Mouse (Mus musculus) kidney, adult 9 months (tissue): ENCODE measurements around the gene Ipo8.

ENCODE experiments used
- DNase-seq: peaks from one replicate; pipeline ENCODE4 v3.0.0; 2022

Ipo8 gene

DNA sequence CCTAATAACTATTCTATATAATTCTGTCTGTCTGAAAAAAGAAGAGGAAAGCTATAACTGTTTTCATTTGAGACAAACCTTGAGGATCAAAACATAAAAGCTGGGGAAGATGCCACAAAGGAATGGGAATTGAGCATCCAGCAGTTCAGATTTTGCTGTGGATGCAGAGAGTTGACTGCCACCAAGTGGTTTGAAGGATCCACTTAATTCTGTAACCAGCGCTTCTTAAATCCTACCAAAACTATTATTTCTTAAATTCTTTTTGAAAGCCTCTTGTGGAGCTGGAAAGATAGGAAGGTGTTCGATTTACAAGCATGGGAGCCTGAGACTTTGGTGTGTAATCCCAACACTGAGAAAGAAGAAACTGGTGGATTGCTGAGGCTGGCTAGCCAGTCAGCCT is 79.9 kb downstream of the Ipo8 start:
- no peak for DNase-seq

DNA sequence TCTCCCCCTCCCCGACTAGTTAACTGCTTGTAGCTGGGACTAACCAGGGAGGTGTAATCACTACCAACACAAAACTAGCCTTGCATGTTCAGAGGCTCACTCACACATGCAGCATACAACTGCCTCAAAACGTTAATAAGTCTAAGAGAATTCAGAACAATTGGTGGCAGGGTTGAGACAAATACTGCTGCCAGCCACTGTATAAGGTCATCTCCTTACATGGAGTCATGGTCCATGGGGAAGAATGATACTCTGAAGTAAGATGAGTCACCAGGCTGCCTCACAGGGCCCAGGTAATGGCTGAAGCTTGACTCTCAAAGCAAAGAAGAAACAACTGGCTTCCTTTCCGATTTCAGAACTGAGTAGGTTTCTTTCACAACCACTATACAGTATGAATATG is 81.1 kb downstream of the Ipo8 start:
- DNase-seq, result no peak

DNA sequence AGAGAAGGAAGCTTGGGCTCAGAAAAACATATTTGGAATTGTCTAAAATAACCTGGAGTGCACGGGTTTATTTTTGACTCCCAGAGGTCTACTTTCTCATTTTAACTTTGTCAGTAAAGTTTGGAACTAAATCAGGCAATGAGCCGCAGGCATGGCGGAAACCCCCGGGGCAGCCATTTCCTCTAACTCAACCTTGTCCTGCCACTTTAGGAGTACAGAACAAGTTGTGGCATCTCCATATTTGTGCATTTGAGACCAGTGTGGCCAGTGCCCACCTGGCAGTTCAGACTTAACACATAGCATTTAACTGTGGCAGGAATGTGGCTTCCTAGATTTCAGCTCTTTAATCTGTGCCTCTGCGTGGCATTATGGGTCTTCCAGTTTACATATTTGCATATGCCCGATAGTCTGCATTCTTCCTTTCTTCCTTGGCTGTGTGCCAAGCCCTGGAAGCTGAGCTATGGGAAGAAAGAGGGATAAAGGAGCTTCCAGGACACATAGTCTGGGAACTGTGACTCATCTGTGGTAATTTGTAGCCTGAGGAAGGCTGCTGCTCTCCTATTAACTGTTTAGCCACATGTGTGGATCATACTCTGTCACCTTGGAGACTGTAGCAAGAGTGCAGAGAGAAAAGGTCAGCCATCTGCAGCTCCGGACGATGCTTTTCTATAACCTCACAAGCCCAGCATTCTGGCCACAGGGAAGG is 90.6 kb downstream of the Ipo8 start:
- no peak for DNase-seq

DNA sequence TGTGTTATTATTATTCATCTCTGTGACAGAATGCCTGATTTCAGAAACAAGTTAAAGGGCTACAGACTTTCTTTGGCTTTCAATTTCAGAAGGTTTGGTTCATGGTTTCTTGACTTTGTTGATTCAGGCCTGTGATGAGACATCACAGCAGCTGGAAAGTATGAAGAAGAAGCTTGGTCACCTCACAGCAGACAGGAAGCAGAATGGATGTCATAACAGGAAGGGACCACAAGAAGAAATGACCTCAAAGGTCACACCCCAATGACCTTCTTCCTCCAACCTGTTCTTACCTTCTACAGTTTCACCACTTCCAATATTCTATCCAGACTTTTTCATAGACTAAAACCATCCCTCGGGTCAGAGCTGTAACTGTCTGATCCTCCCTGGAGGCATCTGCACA is 94.9 kb downstream of the Ipo8 start:
- no peak for DNase-seq

DNA sequence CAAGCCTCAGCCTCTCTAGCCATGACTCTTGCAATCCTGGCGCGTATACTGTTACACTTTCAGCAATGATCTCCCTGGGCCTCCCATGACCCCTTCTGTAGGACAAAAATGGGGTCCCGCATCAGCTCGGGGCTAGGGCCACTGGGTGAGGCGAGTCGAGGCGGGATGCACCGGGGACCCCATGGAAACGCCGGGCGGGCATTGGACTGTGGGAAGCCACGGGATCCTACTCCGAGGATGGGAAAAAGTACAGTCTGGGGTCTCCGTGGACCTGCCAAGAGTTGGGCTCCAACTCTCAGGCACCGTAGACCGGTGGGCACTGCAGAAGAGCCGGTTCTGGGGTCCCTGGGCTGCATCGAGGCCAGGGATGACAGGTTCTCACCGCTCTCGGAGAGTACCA is 97.3 kb downstream of the Ipo8 start:
- DNase-seq, result no peak

DNA sequence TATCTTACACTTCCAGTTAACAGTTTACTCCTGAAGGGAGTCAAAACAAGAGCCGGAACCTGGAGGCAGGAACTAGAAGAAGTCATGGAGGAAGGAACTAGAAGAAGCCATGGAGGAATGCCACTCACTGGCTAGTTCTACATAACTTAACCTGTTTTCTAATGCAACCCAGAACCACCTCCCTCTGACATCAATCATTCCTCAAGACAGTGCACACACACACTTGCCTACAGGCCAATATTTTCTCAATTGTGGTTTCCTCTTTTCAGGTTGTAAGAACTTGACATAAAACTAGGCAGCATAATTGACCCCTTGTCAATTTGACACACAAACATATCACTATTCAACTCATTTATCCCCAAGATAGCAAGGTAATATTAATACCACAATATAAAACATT is 98.3 kb downstream of the Ipo8 start:
- no peak for DNase-seq

DNA sequence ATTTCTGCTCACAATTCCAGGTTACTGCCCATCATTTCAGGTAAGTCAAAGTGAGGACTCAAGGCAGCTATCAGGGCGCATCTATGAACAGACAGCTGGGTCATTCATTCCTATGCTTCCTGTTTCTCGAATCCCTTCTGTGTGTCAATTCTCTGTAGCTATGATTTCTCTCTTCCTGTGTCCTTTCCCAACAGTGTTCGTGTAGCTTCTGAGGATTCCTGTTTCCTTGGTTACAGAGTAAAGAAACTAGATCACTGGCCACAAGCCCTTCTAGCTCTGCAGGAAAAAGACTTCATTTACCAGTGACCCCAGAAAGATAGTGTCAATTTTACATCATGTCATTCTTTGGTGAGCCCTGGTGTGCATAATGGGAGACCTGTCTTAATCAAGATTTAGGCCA is 102.7 kb downstream of the Ipo8 start:
- DNase-seq, result no peak

DNA sequence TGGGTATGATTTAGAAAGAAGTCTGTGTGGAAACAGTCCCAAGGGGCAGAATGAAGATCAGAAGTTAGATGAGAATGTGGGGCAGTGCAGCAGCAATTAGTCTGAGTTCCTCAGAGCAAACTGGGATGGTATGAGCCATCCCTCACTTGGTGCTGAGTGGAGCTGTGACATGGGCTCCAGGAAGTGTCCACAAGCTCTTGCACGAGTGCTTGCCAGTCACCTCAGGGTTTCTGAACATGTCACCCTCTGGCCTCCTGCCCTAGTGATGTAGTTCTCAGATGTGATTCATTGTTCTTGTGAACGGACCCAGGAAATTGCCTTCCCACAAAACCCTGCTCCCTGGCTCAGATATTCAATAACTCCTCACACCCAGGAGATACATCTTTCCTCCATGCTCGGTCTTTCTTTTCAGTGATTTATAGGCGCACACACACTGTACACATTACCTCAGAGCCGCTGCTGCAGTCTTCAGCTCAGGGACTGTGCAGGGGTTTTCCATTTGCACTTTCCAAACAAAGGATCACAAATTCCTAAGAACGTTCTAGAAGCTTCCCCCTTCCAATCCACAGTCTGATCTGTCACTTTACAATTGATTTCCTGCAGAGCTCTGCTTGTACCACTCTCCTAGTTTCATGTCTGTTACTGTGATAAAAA is 103.3 kb downstream of the Ipo8 start:
- DNase-seq, result no peak

DNA sequence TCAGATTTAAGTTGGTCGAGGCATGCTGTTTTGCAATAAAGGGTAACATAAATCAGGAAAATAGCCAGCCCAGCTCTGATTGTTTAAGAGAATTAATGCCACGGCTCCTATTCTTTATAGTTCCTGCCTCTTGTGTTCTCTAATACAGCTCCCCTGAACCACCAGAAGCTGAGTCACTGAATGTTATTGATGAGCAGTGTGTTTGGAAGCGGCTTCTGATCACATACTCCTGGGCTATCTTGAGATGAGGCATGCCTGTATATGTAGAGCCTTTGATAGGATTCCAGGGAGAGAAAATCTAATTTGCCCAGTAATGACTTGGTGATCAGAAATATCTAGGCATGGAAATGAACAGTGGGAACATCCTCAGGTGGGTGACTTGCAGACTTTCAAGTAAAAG is 106.8 kb downstream of the Ipo8 start:
- no peak for DNase-seq
